Mouse (Mus musculus): ENCODE measurements around the gene AI481877. TPM values are rescaled to one million over a fixed set of nuclear protein-coding genes. Genes with fewer than 3 reads are reported as not detected.

The AI481877 gene
- polyA plus RNA-seq, 1 experiment from 2014 or later, result not detected

DNA sequence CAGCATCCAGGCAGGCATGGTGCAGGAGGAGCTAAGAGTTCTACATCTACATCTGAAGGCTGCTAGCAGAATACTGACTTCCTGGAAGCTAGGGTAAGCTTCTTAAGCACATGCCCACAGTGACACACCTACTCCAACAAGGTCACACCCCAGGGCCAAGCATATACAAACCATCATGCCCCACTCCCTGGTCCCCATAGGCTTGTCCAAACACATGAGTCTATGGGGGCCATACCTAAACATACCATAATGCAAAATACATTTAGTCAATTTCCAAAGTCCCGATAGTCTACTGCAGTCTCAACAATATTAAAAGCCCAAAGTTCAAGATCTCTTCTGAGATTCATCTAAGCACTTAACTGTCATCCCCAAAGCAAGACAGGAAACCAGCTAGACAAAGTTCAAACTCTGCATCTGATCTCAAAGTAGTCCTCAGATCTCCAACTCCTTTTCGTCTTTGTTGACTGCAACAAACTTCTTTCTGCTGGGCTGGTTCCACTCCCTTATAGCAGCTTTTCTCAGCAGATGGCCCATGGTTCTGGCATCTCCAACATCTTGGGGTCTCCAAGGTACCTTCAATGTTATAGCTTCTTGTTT lies 28.6 kb upstream of the AI481877 start:
- Histone ChIP-seq H3K4me2 (no peak overlapping the region), H3K27me3 (replicated peaks) (no peaks in the 10 kb centered on the region), H3K9me3 (no peaks in the 10 kb centered on the region), H3K27ac (replicated peaks) (no peak overlapping the region), H3K36me3 (no peaks in the 10 kb centered on the region), H3K9ac (no peak overlapping the region), H3K4me1 (no peaks in the 10 kb centered on the region), H3K4me3 (no peak overlapping the region)
- 82% methylated on average over 2 of the region's 2 CpGs for WGBS
- no peak for ATAC-seq (ENCODE audit: extremely low read depth, insufficient number of reproducible peaks, low FRiP score, low TSS enrichment)

- Histone ChIP-seq H3K4me3 (no peak overlapping the region), H3K4me1 (peaks cover 14% of the 10 kb centered on the region), H3K27ac (replicated peaks) (no peak overlapping the region), H3K9ac (no peak overlapping the region), H3K27me3 (replicated peaks) (no peaks in the 10 kb centered on the region), H3K36me3 (no peaks in the 10 kb centered on the region), H3K4me2 (no peak overlapping the region), H3K9me3 (no peaks in the 10 kb centered on the region)
- ATAC-seq (ENCODE audit: extremely low read depth, insufficient number of reproducible peaks, low FRiP score, low TSS enrichment), result no peak
- WGBS, result 50% methylated on average over 2 of the region's 2 CpGs
These were observed 25.3 kb upstream of the AI481877 start for GRCm38 (mm10) chr4:59164034-59164433.

DNA sequence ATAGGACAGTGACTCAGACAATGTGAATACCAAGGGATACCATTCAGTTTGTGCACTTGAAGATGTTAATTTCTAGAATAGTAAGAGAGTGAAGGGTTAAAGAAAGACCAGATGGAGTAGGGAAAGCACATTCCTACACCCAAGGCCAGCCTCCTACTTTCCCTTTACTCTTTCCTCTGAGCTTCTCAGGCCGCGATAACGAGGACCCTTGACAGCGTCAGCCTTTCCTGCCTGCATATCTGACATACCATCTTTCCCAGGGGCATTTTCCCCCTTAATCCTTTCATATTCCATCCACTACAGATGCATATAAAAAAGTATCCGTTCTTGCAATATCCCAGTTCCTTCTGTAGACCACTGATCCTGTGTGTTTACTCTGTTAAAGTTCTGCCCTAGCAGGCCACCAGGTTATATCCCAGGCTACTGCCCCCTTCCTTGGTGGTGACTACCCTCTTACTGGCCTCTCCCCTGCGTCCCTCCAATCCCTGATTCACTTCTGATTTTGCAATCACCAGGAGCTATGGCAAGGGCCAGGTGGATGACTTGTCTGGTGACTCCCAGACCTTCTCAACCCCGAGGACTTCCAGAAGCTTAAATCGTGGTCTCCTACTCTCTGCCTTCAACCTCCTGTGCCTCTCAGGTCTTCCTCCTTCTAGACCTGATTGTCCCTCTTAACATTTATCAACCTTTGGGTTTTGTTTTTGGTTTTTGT lies 22.3 kb upstream of the AI481877 start:
- no peak overlapping the region for H3K4me3 ChIP-seq
- WGBS, result 35% methylated on average over 8 of the region's 8 CpGs
- H3K27me3 ChIP-seq (replicated peaks), result no peaks in the 10 kb centered on the region
- H3K27ac ChIP-seq (replicated peaks), result no peak overlapping the region
- H3K9ac ChIP-seq, result no peak overlapping the region
- H3K36me3 ChIP-seq, result no peaks in the 10 kb centered on the region
- peaks cover 34% of the 10 kb centered on the region for H3K4me1 ChIP-seq
- no peak for ATAC-seq (ENCODE audit: extremely low read depth, insufficient number of reproducible peaks, low FRiP score, low TSS enrichment)
- no peaks in the 10 kb centered on the region for H3K9me3 ChIP-seq
- no peak overlapping the region for H3K4me2 ChIP-seq

- H3K27ac ChIP-seq (replicated peaks), result no peak overlapping the region
- H3K9me3 ChIP-seq, result no peaks in the 10 kb centered on the region
- no peaks in the 10 kb centered on the region for H3K27me3 ChIP-seq (replicated peaks)
- ATAC-seq (ENCODE audit: extremely low read depth, insufficient number of reproducible peaks, low FRiP score, low TSS enrichment), result no peak
- H3K4me3 ChIP-seq, result no peak overlapping the region
- H3K9ac ChIP-seq, result no peak overlapping the region
- WGBS, result 78% methylated on average over 5 of the region's 5 CpGs
- H3K4me2 ChIP-seq, result no peak overlapping the region
- H3K4me1 ChIP-seq, result peaks cover 34% of the 10 kb centered on the region
- H3K36me3 ChIP-seq, result no peaks in the 10 kb centered on the region
These were observed 21.5 kb upstream of the AI481877 start for GRCm38 (mm10) chr4:59160289-59160688.

- Histone ChIP-seq H3K36me3 (no peaks in the 10 kb centered on the region), H3K27me3 (replicated peaks) (no peaks in the 10 kb centered on the region), H3K9me3 (no peaks in the 10 kb centered on the region), H3K4me3 (no peak overlapping the region), H3K9ac (no peak overlapping the region), H3K4me2 (no peak overlapping the region), H3K4me1 (peaks cover 34% of the 10 kb centered on the region), H3K27ac (replicated peaks) (no peak overlapping the region)
- ATAC-seq (ENCODE audit: extremely low read depth, insufficient number of reproducible peaks, low FRiP score, low TSS enrichment), result no peak
- 39% methylated on average over 2 of the region's 2 CpGs for WGBS
These were observed 18.9 kb upstream of the AI481877 start for GRCm38 (mm10) chr4:59157654-59158053.

DNA sequence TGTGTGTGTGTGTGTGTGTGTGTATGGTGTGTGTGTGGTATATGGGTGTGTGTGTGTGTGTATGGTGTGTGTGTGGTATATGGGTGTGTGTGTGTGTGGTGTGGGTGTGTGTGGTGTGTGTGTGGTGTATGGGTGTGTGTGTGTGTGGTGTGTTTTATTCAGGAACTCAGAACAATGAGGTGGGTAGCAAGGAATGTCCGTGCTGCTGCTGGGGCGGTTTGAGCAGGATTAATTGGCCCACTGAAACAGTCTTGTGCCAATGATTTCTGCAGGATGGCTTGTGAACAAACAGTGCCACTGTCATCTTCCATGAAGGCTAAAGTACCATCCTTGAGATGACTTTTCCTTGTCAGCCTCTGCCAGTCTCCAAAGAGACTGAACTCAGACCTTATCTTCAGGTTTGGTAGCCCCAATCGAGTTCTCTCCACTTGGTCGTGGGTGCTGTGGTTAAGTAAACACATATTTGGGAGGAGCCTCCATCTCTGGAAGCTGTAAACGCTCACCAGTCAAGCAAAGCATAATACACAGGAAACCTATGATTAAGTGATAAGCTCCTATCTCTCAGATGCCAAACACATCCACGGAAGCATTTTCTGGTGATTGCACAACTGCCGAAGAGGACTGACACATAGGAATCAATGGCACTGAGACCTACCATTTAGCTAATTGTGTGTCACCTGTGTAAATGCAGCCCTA lies 18.3 kb upstream of the AI481877 start:
- no peak overlapping the region for H3K4me3 ChIP-seq
- H3K4me2 ChIP-seq, result no peak overlapping the region
- peaks cover 34% of the 10 kb centered on the region for H3K4me1 ChIP-seq
- H3K36me3 ChIP-seq, result no peaks in the 10 kb centered on the region
- no peaks in the 10 kb centered on the region for H3K9me3 ChIP-seq
- ATAC-seq (ENCODE audit: extremely low read depth, insufficient number of reproducible peaks, low FRiP score, low TSS enrichment), result no peak
- no peaks in the 10 kb centered on the region for H3K27me3 ChIP-seq (replicated peaks)
- no peak overlapping the region for H3K9ac ChIP-seq
- H3K27ac ChIP-seq (replicated peaks), result no peak overlapping the region
- 36% methylated on average over 7 of the region's 7 CpGs for WGBS

DNA sequence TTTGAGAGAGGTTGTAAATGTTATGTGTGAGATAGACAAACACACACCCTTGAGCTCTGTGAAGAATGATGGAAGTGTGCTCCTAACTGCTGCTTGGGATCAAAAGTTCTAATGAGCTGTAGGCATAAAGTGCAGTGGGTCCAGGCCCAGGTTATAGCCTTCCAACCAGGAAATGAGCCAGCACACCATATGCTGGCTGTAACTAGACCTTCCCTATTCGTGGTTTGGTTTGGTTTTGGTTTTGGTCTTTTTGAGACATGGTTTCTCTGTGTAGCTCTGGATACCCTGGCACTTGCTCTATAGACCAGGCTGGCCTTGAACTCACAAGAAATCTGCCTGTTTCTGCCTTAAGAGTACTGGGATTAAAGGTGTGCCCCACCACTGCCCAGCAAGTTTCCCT lies 13.2 kb upstream of the AI481877 start:
- WGBS, result 76% methylated on average over 1 of the region's 1 CpGs
- Histone ChIP-seq H3K9me3 (no peaks in the 10 kb centered on the region), H3K9ac (no peak overlapping the region), H3K4me3 (no peak overlapping the region), H3K4me1 (peaks cover under 1% of the 10 kb centered on the region), H3K36me3 (no peaks in the 10 kb centered on the region), H3K4me2 (no peak overlapping the region), H3K27me3 (replicated peaks) (no peaks in the 10 kb centered on the region), H3K27ac (replicated peaks) (no peak overlapping the region)
- ATAC-seq (ENCODE audit: extremely low read depth, insufficient number of reproducible peaks, low FRiP score, low TSS enrichment), result no peak

DNA sequence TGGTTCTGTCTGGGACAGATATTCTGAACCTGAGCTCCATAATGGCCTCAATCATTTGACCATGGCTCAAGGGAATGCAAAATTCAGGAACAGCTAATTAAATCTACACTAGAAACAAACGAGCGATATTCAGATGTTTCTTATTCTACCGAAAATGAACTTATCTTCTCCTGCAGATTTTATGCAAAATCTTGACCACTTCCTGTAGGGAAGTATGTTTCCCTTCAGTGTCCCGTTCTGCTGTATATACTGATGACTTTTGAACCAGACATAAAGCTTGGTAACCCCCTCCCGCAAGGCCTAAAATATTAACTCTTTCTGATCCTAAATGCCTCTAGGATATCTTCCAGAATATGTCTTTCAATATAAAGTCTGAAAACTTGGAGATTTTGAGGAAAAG lies 12.1 kb upstream of the AI481877 start:
- no peak for ATAC-seq (ENCODE audit: extremely low read depth, insufficient number of reproducible peaks, low FRiP score, low TSS enrichment)
- H3K27ac ChIP-seq (replicated peaks), result no peak overlapping the region
- H3K9me3 ChIP-seq, result no peaks in the 10 kb centered on the region
- no peak overlapping the region for H3K4me2 ChIP-seq
- H3K4me3 ChIP-seq, result no peak overlapping the region
- H3K4me1 ChIP-seq, result no peaks in the 10 kb centered on the region
- H3K36me3 ChIP-seq, result no peaks in the 10 kb centered on the region
- H3K9ac ChIP-seq, result no peak overlapping the region
- no peaks in the 10 kb centered on the region for H3K27me3 ChIP-seq (replicated peaks)
- WGBS, result 56% methylated on average over 5 of the region's 5 CpGs

- H3K9ac ChIP-seq, result no peak overlapping the region
- H3K27ac ChIP-seq (replicated peaks), result peak overlapping the region; percentile 48; the same call in 1 of the 2 replicates
- no peak for ATAC-seq (ENCODE audit: extremely low read depth, insufficient number of reproducible peaks, low FRiP score, low TSS enrichment)
- H3K9me3 ChIP-seq, result no peaks in the 10 kb centered on the region
- no peaks in the 10 kb centered on the region for H3K36me3 ChIP-seq
- H3K4me1 ChIP-seq, result no peaks in the 10 kb centered on the region
- H3K27me3 ChIP-seq (replicated peaks), result no peaks in the 10 kb centered on the region
- no peak overlapping the region for H3K4me2 ChIP-seq
- 51% methylated on average over 5 of the region's 5 CpGs for WGBS
- H3K4me3 ChIP-seq, result no peak overlapping the region
These were observed 10.3 kb upstream of the AI481877 start for GRCm38 (mm10) chr4:59149043-59149442.

DNA sequence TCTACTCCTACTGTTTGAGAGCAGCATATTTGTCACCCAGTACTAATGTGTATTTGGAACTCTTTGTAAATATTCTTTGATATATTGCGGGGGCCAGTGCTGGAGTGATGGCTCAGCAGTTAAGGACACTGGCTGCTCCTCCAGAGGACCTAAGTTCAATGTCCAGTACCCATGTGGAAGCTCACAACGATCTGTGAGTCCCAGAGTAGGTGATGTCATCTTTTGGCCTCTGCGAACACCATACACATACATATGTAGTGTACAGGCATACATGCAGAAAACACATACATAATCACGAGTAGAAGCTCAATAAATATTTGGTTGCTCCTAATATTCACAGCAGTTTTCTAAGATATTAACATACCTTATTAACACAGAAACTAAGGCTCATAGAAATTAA lies 9.8 kb downstream of the AI481877 start:
- H3K9me3 ChIP-seq, result no peaks in the 10 kb centered on the region
- H3K9ac ChIP-seq, result no peak overlapping the region
- H3K4me3 ChIP-seq, result no peak overlapping the region
- ATAC-seq (ENCODE audit: extremely low read depth, insufficient number of reproducible peaks, low FRiP score, low TSS enrichment), result no peak
- H3K27me3 ChIP-seq (replicated peaks), result no peaks in the 10 kb centered on the region
- no peak overlapping the region for H3K27ac ChIP-seq (replicated peaks)
- H3K36me3 ChIP-seq, result no peaks in the 10 kb centered on the region
- H3K4me2 ChIP-seq, result no peak overlapping the region
- H3K4me1 ChIP-seq, result no peaks in the 10 kb centered on the region
- WGBS, result 76% methylated on average over 4 of the region's 4 CpGs

DNA sequence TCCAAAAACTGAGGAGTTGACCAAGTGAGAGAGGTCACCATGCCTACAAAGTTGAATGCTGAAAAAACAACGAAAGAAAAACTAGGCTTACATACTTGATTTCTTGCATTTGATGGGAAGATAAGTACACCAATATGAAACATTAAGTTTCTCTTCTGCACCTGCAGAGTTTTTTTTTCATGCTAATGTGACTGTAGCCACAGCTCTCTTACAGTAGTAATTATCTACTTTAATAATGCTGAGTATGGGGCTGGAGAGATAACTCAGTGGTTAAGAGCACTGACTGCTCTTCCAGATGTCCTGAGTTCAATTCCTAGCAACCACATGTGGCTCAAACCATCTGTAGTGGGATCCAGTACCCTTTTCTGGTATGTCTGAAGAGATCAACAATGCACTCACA lies 13.7 kb downstream of the AI481877 start:
- no peaks in the 10 kb centered on the region for H3K4me1 ChIP-seq
- ATAC-seq (ENCODE audit: extremely low read depth, insufficient number of reproducible peaks, low FRiP score, low TSS enrichment), result no peak
- H3K36me3 ChIP-seq, result no peaks in the 10 kb centered on the region
- H3K4me3 ChIP-seq, result no peak overlapping the region
- H3K9ac ChIP-seq, result no peak overlapping the region
- 77% methylated on average over 1 of the region's 1 CpGs for WGBS
- no peak overlapping the region for H3K4me2 ChIP-seq
- no peaks in the 10 kb centered on the region for H3K9me3 ChIP-seq
- no peak overlapping the region for H3K27ac ChIP-seq (replicated peaks)
- no peaks in the 10 kb centered on the region for H3K27me3 ChIP-seq (replicated peaks)

DNA sequence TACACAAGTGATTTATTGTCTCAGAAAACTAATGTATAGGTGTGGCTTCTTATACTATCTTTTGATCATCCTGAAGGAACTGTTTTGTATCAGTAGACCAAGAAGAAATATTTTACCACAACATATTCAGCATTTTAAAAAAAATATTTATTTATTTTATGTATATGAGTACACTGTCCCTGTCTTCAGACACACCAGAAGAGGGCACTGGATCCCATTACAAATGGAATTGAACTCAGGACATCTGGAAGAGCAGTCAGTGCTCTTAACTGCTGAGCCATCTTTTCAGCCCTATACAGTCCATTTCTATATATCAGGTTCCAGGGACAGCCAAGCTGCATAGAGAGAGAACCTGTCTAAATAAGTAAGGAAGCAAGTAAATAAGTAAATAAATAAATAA lies 15.2 kb downstream of the AI481877 start:
- no peak for ATAC-seq (ENCODE audit: extremely low read depth, insufficient number of reproducible peaks, low FRiP score, low TSS enrichment)
- no peak overlapping the region for H3K9ac ChIP-seq
- H3K4me3 ChIP-seq, result no peak overlapping the region
- H3K4me2 ChIP-seq, result no peak overlapping the region
- H3K9me3 ChIP-seq, result no peaks in the 10 kb centered on the region
- H3K27ac ChIP-seq (replicated peaks), result no peak overlapping the region
- H3K27me3 ChIP-seq (replicated peaks), result no peaks in the 10 kb centered on the region
- H3K36me3 ChIP-seq, result no peaks in the 10 kb centered on the region
- no peaks in the 10 kb centered on the region for H3K4me1 ChIP-seq

All from heart, embryonic 13.5 days (tissue).